Mouse (Mus musculus) forebrain, embryonic 12.5 days (tissue): Measurements from ENCODE around the gene Slc15a1. TPM values are rescaled to one million over a fixed set of nuclear protein-coding genes. Genes with fewer than 3 reads are reported as not detected.
A peak's percentile ranks its signal among the peaks of the same experiment; 100 is the strongest.

ENCODE experiments used
- ATAC-seq: fragments of 200-750 bp; cut with Nextera tagmentation; 2 replicates; pipeline ENCODE4 v1.8.0; 2017; ENCODE audit warnings: moderate TSS enrichment; ENCODE audit not compliant: low FRiP score
- H3K27ac ChIP-seq: fragments of 300-500 bp; sonication (generic); 2 replicates; pipeline ENCODE4 v1.5.1; 2016; ENCODE audit warnings: mild to moderate bottlenecking
- H3K27me3 ChIP-seq: fragments of 300-500 bp; sonication (generic); 2 replicates; pipeline ENCODE4 v1.6.1; 2016; ENCODE audit warnings: mild to moderate bottlenecking
- H3K36me3 ChIP-seq: fragments of 300-500 bp; sonication (generic); replicated peaks from 2 replicates; pipeline ENCODE4 v1.6.1; 2016; ENCODE audit warnings: mild to moderate bottlenecking
- H3K4me1 ChIP-seq: fragments of 300-500 bp; sonication (generic); 2 replicates; pipeline ENCODE4 v1.6.1; 2016
- H3K4me2 ChIP-seq: fragments of 300-500 bp; sonication (generic); 2 replicates; pipeline ENCODE4 v1.6.1; 2016; ENCODE audit warnings: mild to moderate bottlenecking, moderate library complexity
- H3K4me3 ChIP-seq: fragments of 300-500 bp; sonication (generic); replicated peaks from 2 replicates; pipeline ENCODE4 v1.5.1; 2016; ENCODE audit warnings: mild to moderate bottlenecking
- H3K9ac ChIP-seq: fragments of 300-500 bp; sonication (generic); 2 replicates; pipeline ENCODE4 v1.6.1; 2016; ENCODE audit warnings: mild to moderate bottlenecking
- H3K9me3 ChIP-seq: fragments of 300-500 bp; sonication (generic); 2 replicates; pipeline ENCODE4 v1.6.1; 2016
- WGBS: fragments of 180-500 bp; shearing (Covaris S2); methylation state at CpG from one replicate; pipeline ENCODE4 v1.1.7; 2016; 5-methylcytosine and 5-hydroxymethylcytosine counted together
- polyA plus RNA-seq: library from polyadenylated mRNA; unstranded; fragments of >200 nt; fragmentation: Nextera tagmentation; extraction: Ambion mirVana; gene quantifications from 2 replicates; pipeline ENCODE4 v1.2.1, GENCODE M21; 2016

The Slc15a1 gene
- polyA plus RNA-seq, 1 experiment from 2014 or later: not detected

GRCm38 (mm10) chr14:121457536-121457935, 47.5 kb downstream of the Slc15a1 start:
- WGBS: 65% methylated on average over 6 of the region's 6 CpGs
- H3K27ac ChIP-seq: no peak overlapping the region
- ATAC-seq: no peak
- H3K9ac ChIP-seq: no peak overlapping the region
- no peaks in the 10 kb centered on the region for H3K27me3 ChIP-seq
- no peaks in the 10 kb centered on the region for H3K9me3 ChIP-seq
- H3K36me3 ChIP-seq: no peaks in the 10 kb centered on the region
- H3K4me3 ChIP-seq: no peak overlapping the region
- H3K4me1 ChIP-seq: 0 out of 2 replicates have a peak, but pooled peaks cover 2% of the 10 kb centered on the region
- H3K4me2 ChIP-seq: no peak overlapping the region

- 85% methylated on average over 11 of the region's 11 CpGs for WGBS
- H3K36me3 ChIP-seq: no peaks in the 10 kb centered on the region
- H3K9me3 ChIP-seq: no peaks in the 10 kb centered on the region
- H3K27me3 ChIP-seq: no peaks in the 10 kb centered on the region
- H3K4me1 ChIP-seq: no peaks in the 10 kb centered on the region
- no peak overlapping the region for H3K9ac ChIP-seq
- H3K27ac ChIP-seq: no peak overlapping the region
- no peak overlapping the region for H3K4me3 ChIP-seq
- H3K4me2 ChIP-seq: no peak overlapping the region
- no peak for ATAC-seq
Measured at GRCm38 (mm10) chr14:121456416-121457285, 48.4 kb downstream of the Slc15a1 start.

- Histone ChIP-seq H3K4me2 (no peak overlapping the region), H3K9me3 (no peaks in the 10 kb centered on the region), H3K27me3 (no peaks in the 10 kb centered on the region), H3K36me3 (no peaks in the 10 kb centered on the region), H3K27ac (no peak overlapping the region), H3K9ac (no peak overlapping the region), H3K4me3 (no peak overlapping the region), H3K4me1 (no peaks in the 10 kb centered on the region)
- 93% methylated on average over 15 of the region's 15 CpGs for WGBS
- ATAC-seq: no peak
Measured at GRCm38 (mm10) chr14:121455976-121456375, 49.1 kb downstream of the Slc15a1 start.

- no peaks in the 10 kb centered on the region for H3K4me1 ChIP-seq
- no peaks in the 10 kb centered on the region for H3K36me3 ChIP-seq
- 12% methylated on average over 6 of the region's 6 CpGs for WGBS
- no peaks in the 10 kb centered on the region for H3K27me3 ChIP-seq
- no peak overlapping the region for H3K4me2 ChIP-seq
- no peak overlapping the region for H3K27ac ChIP-seq
- no peak overlapping the region for H3K9ac ChIP-seq
- no peak overlapping the region for H3K4me3 ChIP-seq
- H3K9me3 ChIP-seq: no peaks in the 10 kb centered on the region
- ATAC-seq: 0 out of 2 replicates have a peak, but pooled peaks have one; percentile 41
Measured at GRCm38 (mm10) chr14:121455527-121455926, 49.5 kb downstream of the Slc15a1 start.

- no peaks in the 10 kb centered on the region for H3K4me1 ChIP-seq
- no peaks in the 10 kb centered on the region for H3K9me3 ChIP-seq
- H3K9ac ChIP-seq: no peak overlapping the region
- H3K4me2 ChIP-seq: no peak overlapping the region
- H3K4me3 ChIP-seq: no peak overlapping the region
- no peaks in the 10 kb centered on the region for H3K36me3 ChIP-seq
- 74% methylated on average over 3 of the region's 3 CpGs for WGBS
- no peaks in the 10 kb centered on the region for H3K27me3 ChIP-seq
- H3K27ac ChIP-seq: no peak overlapping the region
- no peak for ATAC-seq
Measured at GRCm38 (mm10) chr14:121453130-121453529, 51.9 kb downstream of the Slc15a1 start.

GRCm38 (mm10) chr14:121452227-121452626, 52.8 kb downstream of the Slc15a1 start:
- no peak overlapping the region for H3K9ac ChIP-seq
- no peaks in the 10 kb centered on the region for H3K36me3 ChIP-seq
- 88% methylated on average over 6 of the region's 6 CpGs for WGBS
- no peak overlapping the region for H3K4me3 ChIP-seq
- no peaks in the 10 kb centered on the region for H3K27me3 ChIP-seq
- ATAC-seq: no peak
- H3K27ac ChIP-seq: no peak overlapping the region
- no peaks in the 10 kb centered on the region for H3K9me3 ChIP-seq
- H3K4me1 ChIP-seq: no peaks in the 10 kb centered on the region
- no peak overlapping the region for H3K4me2 ChIP-seq

- Histone ChIP-seq H3K4me2 (no peak overlapping the region), H3K9me3 (no peaks in the 10 kb centered on the region), H3K36me3 (no peaks in the 10 kb centered on the region), H3K27me3 (no peaks in the 10 kb centered on the region), H3K27ac (no peak overlapping the region), H3K9ac (no peak overlapping the region), H3K4me1 (peaks cover 5% of the 10 kb centered on the region; the same call in 1 of the 2 replicates), H3K4me3 (no peak overlapping the region)
- no peak for ATAC-seq
- 71% methylated on average over 7 of the region's 7 CpGs for WGBS
Measured at GRCm38 (mm10) chr14:121451424-121452029, 53.5 kb downstream of the Slc15a1 start.

GRCm38 (mm10) chr14:121450504-121451423, 54.3 kb downstream of the Slc15a1 start:
- H3K9me3 ChIP-seq: no peaks in the 10 kb centered on the region
- H3K36me3 ChIP-seq: no peaks in the 10 kb centered on the region
- WGBS: 30% methylated on average over 18 of the region's 18 CpGs
- H3K4me3 ChIP-seq: 0 out of 2 replicates have a peak overlapping the region, but pooled peaks have one; percentile 11
- peak overlapping the region; percentile 44 for H3K4me2 ChIP-seq
- H3K4me1 ChIP-seq: peaks cover 6% of the 10 kb centered on the region; the same call in 1 of the 2 replicates
- H3K27ac ChIP-seq: no peak overlapping the region
- no peaks in the 10 kb centered on the region for H3K27me3 ChIP-seq
- H3K9ac ChIP-seq: no peak overlapping the region; the same call in 1 of the 2 replicates
- ATAC-seq: peak; percentile 15; the same call in 1 of the 2 replicates

GRCm38 (mm10) chr14:121446951-121447350, 58.1 kb downstream of the Slc15a1 start:
- peak overlapping the region; percentile 10; the same call in 1 of the 2 replicates for H3K4me3 ChIP-seq
- H3K9ac ChIP-seq: no peak overlapping the region
- WGBS: 16% methylated on average over 9 of the region's 9 CpGs
- H3K9me3 ChIP-seq: no peaks in the 10 kb centered on the region
- no peak overlapping the region for H3K27ac ChIP-seq
- H3K4me1 ChIP-seq: peaks cover 6% of the 10 kb centered on the region; the same call in 1 of the 2 replicates
- ATAC-seq: peak; percentile 94
- H3K4me2 ChIP-seq: peak overlapping the region; percentile 42
- 0 out of 2 replicates have a peak, but pooled peaks cover 3% of the 10 kb centered on the region for H3K27me3 ChIP-seq
- H3K36me3 ChIP-seq: no peaks in the 10 kb centered on the region

GRCm38 (mm10) chr14:121445194-121445593, 59.9 kb downstream of the Slc15a1 start:
- Histone ChIP-seq H3K4me3 (no peak overlapping the region), H3K4me2 (no peak overlapping the region), H3K27me3 (0 out of 2 replicates have a peak, but pooled peaks cover 3% of the 10 kb centered on the region), H3K9me3 (no peaks in the 10 kb centered on the region), H3K9ac (no peak overlapping the region), H3K4me1 (peaks cover 8% of the 10 kb centered on the region; the same call in 1 of the 2 replicates), H3K27ac (no peak overlapping the region), H3K36me3 (no peaks in the 10 kb centered on the region)
- WGBS: 21% methylated on average over 8 of the region's 8 CpGs
- ATAC-seq: peak; percentile 59; the same call in 1 of the 2 replicates

- Histone ChIP-seq H3K27ac (no peak overlapping the region), H3K4me2 (no peak overlapping the region), H3K27me3 (0 out of 2 replicates have a peak, but pooled peaks cover 3% of the 10 kb centered on the region), H3K9ac (no peak overlapping the region), H3K4me3 (no peak overlapping the region), H3K4me1 (peaks cover 6% of the 10 kb centered on the region; the same call in 1 of the 2 replicates), H3K36me3 (no peaks in the 10 kb centered on the region), H3K9me3 (no peaks in the 10 kb centered on the region)
- 90% methylated on average over 6 of the region's 6 CpGs for WGBS
- ATAC-seq: no peak
Measured at GRCm38 (mm10) chr14:121440807-121441206, 64.2 kb downstream of the Slc15a1 start.
